Mouse (Mus musculus) urinary bladder, adult 2 months (tissue): ENCODE results near the gene Gm10401. TPM values are rescaled to one million over a fixed set of nuclear protein-coding genes. Genes with fewer than 3 reads are reported as not detected.
"Not testable (repeated sequence)": the region's sequence is repeated elsewhere in the genome, so short reads cannot be mapped to it uniquely, and the experiment has no call there.

Experiments
- DNase-seq: peaks from one replicate; pipeline ENCODE4 v3.0.0; 2022; ENCODE audit warnings: low spot score
- polyA plus RNA-seq: library from polyadenylated mRNA; depleted of rRNA; stranded (reverse); fragments of >200 nt; gene quantifications from 2 replicates; pipeline ENCODE4 v1.2.3, GENCODE M21; 2012

Gene Gm10401
- polyA plus RNA-seq, 1 experiment, result 0.23 TPM

GRCm38 (mm10) chr5:115118961-115119570 is 21.0 kb upstream of the Gm10401 start, which contains the start of gene Acads:
TSS of gene Acads (minus strand) at chr5:115119346.
- peak; percentile 79 for DNase-seq

GRCm38 (mm10) chr5:115117467-115117866 is 19.4 kb upstream of the Gm10401 start:
- DNase-seq, result no peak

GRCm38 (mm10) chr5:115116426-115116825 is 18.3 kb upstream of the Gm10401 start:
- no peak for DNase-seq

GRCm38 (mm10) chr5:115114501-115114900 is 16.4 kb upstream of the Gm10401 start:
- DNase-seq, result no peak

- no peak for DNase-seq
Measured at GRCm38 (mm10) chr5:115113244-115113643, 15.1 kb upstream of the Gm10401 start.

GRCm38 (mm10) chr5:115111156-115111555 is 13.1 kb upstream of the Gm10401 start:
- no peak for DNase-seq

- DNase-seq, result not testable (repeated sequence)
Measured at GRCm38 (mm10) chr5:115103253-115103652, 5.2 kb upstream of the Gm10401 start.

- DNase-seq, result no peak
Measured at GRCm38 (mm10) chr5:115102231-115102630, 4.1 kb upstream of the Gm10401 start.

- no peak for DNase-seq
Measured at GRCm38 (mm10) chr5:115100473-115100872, 2.4 kb upstream of the Gm10401 start.

- no peak for DNase-seq
Measured at GRCm38 (mm10) chr5:115099991-115100390, 1.9 kb upstream of the Gm10401 start.

GRCm38 (mm10) chr5:115099530-115099929 is 1.4 kb upstream of the Gm10401 start:
- DNase-seq, result no peak

GRCm38 (mm10) chr5:115091776-115092175 is 6.3 kb downstream of the Gm10401 start:
- no peak for DNase-seq

- no peak for DNase-seq
Measured at GRCm38 (mm10) chr5:115091015-115091414, 7.1 kb downstream of the Gm10401 start.

- no peak for DNase-seq
Measured at GRCm38 (mm10) chr5:115089592-115090268, 8.4 kb downstream of the Gm10401 start.

GRCm38 (mm10) chr5:115085675-115086074 is 12.4 kb downstream of the Gm10401 start:
- DNase-seq, result no peak

GRCm38 (mm10) chr5:115083492-115083891 is 14.6 kb downstream of the Gm10401 start:
- no peak for DNase-seq

- DNase-seq, result no peak
Measured at GRCm38 (mm10) chr5:115081636-115082035, 16.5 kb downstream of the Gm10401 start.

- no peak for DNase-seq
Measured at GRCm38 (mm10) chr5:115076144-115076901, 21.8 kb downstream of the Gm10401 start.

GRCm38 (mm10) chr5:115074749-115075148 is 23.3 kb downstream of the Gm10401 start:
- DNase-seq, result no peak

GRCm38 (mm10) chr5:115073306-115073705 is 24.8 kb downstream of the Gm10401 start:
- DNase-seq, result not testable (repeated sequence)

GRCm38 (mm10) chr5:115072143-115072542 is 26.0 kb downstream of the Gm10401 start:
- DNase-seq, result no peak

GRCm38 (mm10) chr5:115071096-115071901 is 26.8 kb downstream of the Gm10401 start:
- no peak for DNase-seq
